Mouse (Mus musculus): ENCODE measurements around the gene Ccdc70. TPM values are rescaled to one million over a fixed set of nuclear protein-coding genes. Genes with fewer than 3 reads are reported as not detected.

Ccdc70 gene
- polyA plus RNA-seq, 1 experiment, result not detected

DNA sequence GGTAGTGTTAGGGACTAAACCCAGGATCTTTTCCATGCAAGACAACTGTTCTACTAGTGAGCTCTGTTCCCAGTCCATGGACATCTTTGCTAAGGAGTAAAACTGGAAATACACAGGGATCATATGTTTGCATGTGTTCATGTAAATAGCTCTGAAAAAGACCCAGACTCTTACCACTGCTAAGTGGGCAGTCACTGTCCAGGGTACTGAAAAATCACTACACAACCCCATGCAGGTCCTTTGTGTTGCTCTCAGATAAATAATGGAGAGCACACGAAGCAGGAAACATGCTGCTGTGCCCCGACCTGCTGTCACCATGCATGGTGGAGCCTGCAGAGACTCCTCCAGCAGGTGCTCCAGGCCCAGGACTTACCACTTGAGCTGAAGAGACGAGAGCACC lies 25.6 kb downstream of the Ccdc70 start:
- no peaks in the 10 kb centered on the region for H3K27me3 ChIP-seq (ENCODE audit: control insufficient read depth, insufficient read depth, insufficient read length)
- H3ac ChIP-seq (ENCODE audit: control insufficient read depth, insufficient read length), result no peak overlapping the region
- no peak for TF ChIP-seq MYOD1 (IDR thresholded peaks at IDR 0.05; ENCODE audit: control insufficient read depth in 1 of 3, insufficient read length in 2 of 3, low read depth in 2 of 3)
- no peak for TF ChIP-seq REST (IDR thresholded peaks at IDR 0.05; ENCODE audit: insufficient read depth, insufficient read length)
- TF ChIP-seq POLR2AphosphoS2 (IDR thresholded peaks at IDR 0.05; ENCODE audit: insufficient read length, low read depth), result no peak
- no peak for TF ChIP-seq MAX (IDR thresholded peaks at IDR 0.05; ENCODE audit: low read depth)
- no peak for TF ChIP-seq USF1 (IDR thresholded peaks at IDR 0.05; ENCODE audit: low read depth)
- TF ChIP-seq TCF3 (IDR thresholded peaks at IDR 0.05; ENCODE audit: insufficient read length, low read depth), result no peak
- no peak for TF ChIP-seq CEBPB (IDR thresholded peaks at IDR 0.05; ENCODE audit: insufficient read depth, poor library complexity, severe bottlenecking)
- no peak for TF ChIP-seq TCF12 (IDR thresholded peaks at IDR 0.05; ENCODE audit: insufficient read depth, poor library complexity, severe bottlenecking)
- no peaks in the 10 kb centered on the region for H3K36me3 ChIP-seq (ENCODE audit: control insufficient read depth, insufficient read depth)
- H3K79me2 ChIP-seq (ENCODE audit: control insufficient read depth, insufficient read depth), result no peaks in the 10 kb centered on the region
- H3K4me3 ChIP-seq, result no peak overlapping the region
- H3K4me2 ChIP-seq (ENCODE audit: low read depth), result no peak overlapping the region

- TF ChIP-seq CEBPB (IDR thresholded peaks at IDR 0.05; ENCODE audit: insufficient read depth, poor library complexity, severe bottlenecking) (no peak), POLR2A (IDR thresholded peaks at IDR 0.05; ENCODE audit: insufficient read length, low read depth) (no peak), SRF (IDR thresholded peaks at IDR 0.05; ENCODE audit: control insufficient read depth, insufficient read length, low read depth) (no peak), TCF3 (IDR thresholded peaks at IDR 0.05; ENCODE audit: insufficient read length, low read depth) (no peak), REST (IDR thresholded peaks at IDR 0.05; ENCODE audit: insufficient read depth, insufficient read length) (no peak), E2F4 (IDR thresholded peaks at IDR 0.05; ENCODE audit: insufficient read depth) (no peak), TCF12 (IDR thresholded peaks at IDR 0.05; ENCODE audit: insufficient read depth, poor library complexity, severe bottlenecking) (no peak), POLR2AphosphoS2 (IDR thresholded peaks at IDR 0.05; ENCODE audit: insufficient read length, low read depth) (no peak), USF1 (IDR thresholded peaks at IDR 0.05; ENCODE audit: low read depth) (no peak)
- Histone ChIP-seq H3K4me3 (no peak overlapping the region), H3K27me3 (ENCODE audit: control insufficient read depth, insufficient read depth, insufficient read length) (no peaks in the 10 kb centered on the region), H3ac (ENCODE audit: control insufficient read depth, insufficient read length) (no peak overlapping the region), H3K36me3 (ENCODE audit: control insufficient read depth, insufficient read depth) (no peaks in the 10 kb centered on the region), H3K4me2 (ENCODE audit: low read depth) (no peak overlapping the region), H3K79me2 (ENCODE audit: control insufficient read depth, insufficient read depth) (no peaks in the 10 kb centered on the region)
Observed at GRCm38 (mm10) chr8:22004750-22005522, 35.4 kb downstream of the Ccdc70 start.

- H3K4me3 ChIP-seq, result no peak overlapping the region
Observed at GRCm38 (mm10) chr8:22006423-22006822, 36.8 kb downstream of the Ccdc70 start.

GRCm38 (mm10) chr8:22009403-22009802 lies 39.8 kb downstream of the Ccdc70 start:
- Histone ChIP-seq H3K4me3 (no peak overlapping the region), H3ac (ENCODE audit: control insufficient read depth, insufficient read length) (no peak overlapping the region), H3K79me2 (ENCODE audit: control insufficient read depth, insufficient read depth) (no peaks in the 10 kb centered on the region), H3K27me3 (ENCODE audit: control insufficient read depth, insufficient read depth, insufficient read length) (no peaks in the 10 kb centered on the region), H3K36me3 (ENCODE audit: control insufficient read depth, insufficient read depth) (no peaks in the 10 kb centered on the region), H3K4me2 (ENCODE audit: low read depth) (no peak overlapping the region)
- TF ChIP-seq TCF3 (IDR thresholded peaks at IDR 0.05; ENCODE audit: insufficient read length, low read depth) (no peak), REST (IDR thresholded peaks at IDR 0.05; ENCODE audit: insufficient read depth, insufficient read length) (no peak), USF1 (IDR thresholded peaks at IDR 0.05; ENCODE audit: low read depth) (no peak), MYOG (IDR thresholded peaks at IDR 0.05; ENCODE audit: control insufficient read depth in 1 of 3, insufficient read depth in 1 of 3, insufficient read length in 2 of 3, low read depth in 2 of 3) (no peak), POLR2A (IDR thresholded peaks at IDR 0.05; ENCODE audit: insufficient read length, low read depth) (no peak), POLR2AphosphoS2 (IDR thresholded peaks at IDR 0.05; ENCODE audit: insufficient read length, low read depth) (no peak), MYOD1 (IDR thresholded peaks at IDR 0.05; ENCODE audit: control insufficient read depth in 1 of 3, insufficient read length in 2 of 3, low read depth in 2 of 3) (no peak), SRF (IDR thresholded peaks at IDR 0.05; ENCODE audit: control insufficient read depth, insufficient read length, low read depth) (no peak), TCF12 (IDR thresholded peaks at IDR 0.05; ENCODE audit: insufficient read depth, poor library complexity, severe bottlenecking) (no peak), MAX (IDR thresholded peaks at IDR 0.05; ENCODE audit: low read depth) (no peak), CEBPB (IDR thresholded peaks at IDR 0.05; ENCODE audit: insufficient read depth, poor library complexity, severe bottlenecking) (no peak), E2F4 (IDR thresholded peaks at IDR 0.05; ENCODE audit: insufficient read depth) (no peak)

More at GRCm38 (mm10) chr8:22006423-22006822, 36.8 kb downstream of the Ccdc70 start:
- Histone ChIP-seq H3K27me3 (ENCODE audit: control insufficient read depth, insufficient read depth, insufficient read length) (no peaks in the 10 kb centered on the region), H3K36me3 (ENCODE audit: control insufficient read depth, insufficient read depth) (no peaks in the 10 kb centered on the region), H3K4me2 (ENCODE audit: low read depth) (no peak overlapping the region), H3K79me2 (ENCODE audit: control insufficient read depth, insufficient read depth) (no peaks in the 10 kb centered on the region), H3ac (ENCODE audit: control insufficient read depth, insufficient read length) (no peak overlapping the region)
- TF ChIP-seq POLR2A (IDR thresholded peaks at IDR 0.05; ENCODE audit: insufficient read length, low read depth) (no peak), TCF12 (IDR thresholded peaks at IDR 0.05; ENCODE audit: insufficient read depth, poor library complexity, severe bottlenecking) (no peak), SRF (IDR thresholded peaks at IDR 0.05; ENCODE audit: control insufficient read depth, insufficient read length, low read depth) (no peak), REST (IDR thresholded peaks at IDR 0.05; ENCODE audit: insufficient read depth, insufficient read length) (no peak), MYOD1 (IDR thresholded peaks at IDR 0.05; ENCODE audit: control insufficient read depth in 1 of 3, insufficient read length in 2 of 3, low read depth in 2 of 3) (no peak), CEBPB (IDR thresholded peaks at IDR 0.05; ENCODE audit: insufficient read depth, poor library complexity, severe bottlenecking) (no peak), POLR2AphosphoS2 (IDR thresholded peaks at IDR 0.05; ENCODE audit: insufficient read length, low read depth) (no peak), E2F4 (IDR thresholded peaks at IDR 0.05; ENCODE audit: insufficient read depth) (no peak), TCF3 (IDR thresholded peaks at IDR 0.05; ENCODE audit: insufficient read length, low read depth) (no peak)

Measured in myocyte (in vitro differentiated cells).